Mouse (Mus musculus) mouse trophoblast stem cell (cell line): Measurements from ENCODE around the gene Carns1.

Experiments used
- in situ Hi-C, 2 experiments: fragments of 300-500 bp; cut with MseI, MboI; formaldehyde crosslinking; loops; 2 replicates in 1 of 2; 3 replicates in 1 of 2; pipeline ENCODE4 v1.15.1; 2025

The Carns1 gene

GRCm38 (mm10) chr19:4175368-4175947, at the start of gene Carns1:
Gene Carns1, minus strand, starts transcription at chr19:4175479.
- in situ Hi-C loops = no loop called here

- in situ Hi-C loops = no loop called here
Observed at GRCm38 (mm10) chr19:4222165-4222564, 46.9 kb upstream of the Carns1 start.

- in situ Hi-C loops = no loop called here
Observed at GRCm38 (mm10) chr19:4220957-4221743, 45.9 kb upstream of the Carns1 start.

- in situ Hi-C loops = no loop called here
Observed at GRCm38 (mm10) chr19:4220416-4220815, 45.1 kb upstream of the Carns1 start.

- in situ Hi-C loops = no loop called here
Observed at GRCm38 (mm10) chr19:4219943-4220342, 44.7 kb upstream of the Carns1 start.

- in situ Hi-C loops = no loop called here
Observed at GRCm38 (mm10) chr19:4218784-4219183, 43.5 kb upstream of the Carns1 start.

- in situ Hi-C loops = no loop called here
Observed at GRCm38 (mm10) chr19:4218293-4218692, 43.0 kb upstream of the Carns1 start.

- in situ Hi-C loops = no loop called here
Observed at GRCm38 (mm10) chr19:4217855-4218254, 42.6 kb upstream of the Carns1 start.

GRCm38 (mm10) chr19:4217140-4217539, 41.9 kb upstream of the Carns1 start:
- in situ Hi-C loops = no loop called here

GRCm38 (mm10) chr19:4216041-4216685, 40.9 kb upstream of the Carns1 start:
- in situ Hi-C loops = no loop called here

GRCm38 (mm10) chr19:4215451-4215840, 40.2 kb upstream of the Carns1 start:
- in situ Hi-C loops = no loop called here

GRCm38 (mm10) chr19:4214771-4215450, 39.6 kb upstream of the Carns1 start:
- in situ Hi-C loops = no loop called here

- in situ Hi-C loops = no loop called here
Observed at GRCm38 (mm10) chr19:4214071-4214770, 38.9 kb upstream of the Carns1 start, which contains the start of the genes Clcf1 and AC109138.7. Gene Clcf1, plus strand, starts transcription at chr19:4214238. Gene AC109138.7, plus strand, starts transcription at chr19:4214357.

- in situ Hi-C loops = no loop called here
Observed at GRCm38 (mm10) chr19:4213524-4213974, 38.3 kb upstream of the Carns1 start.

- in situ Hi-C loops = no loop called here
Observed at GRCm38 (mm10) chr19:4211891-4212588, 36.8 kb upstream of the Carns1 start.

- in situ Hi-C loops = loop anchor here in 1 of 2 experiments (5.0 kb wide), 1 partner anchor 34 kb away; no protein-coding TSS in a partner anchor
Observed at GRCm38 (mm10) chr19:4208563-4208962, 33.3 kb upstream of the Carns1 start.

- in situ Hi-C loops = loop anchor here in 1 of 2 experiments (5.0 kb wide), 1 partner anchor 35 kb away; no protein-coding TSS in a partner anchor
Observed at GRCm38 (mm10) chr19:4206971-4207370, 31.7 kb upstream of the Carns1 start.

GRCm38 (mm10) chr19:4204889-4205288, 29.6 kb upstream of the Carns1 start:
- in situ Hi-C loops = loop anchor here in 1 of 2 experiments (5.0 kb wide), 1 partner anchor 37 kb away; no protein-coding TSS in a partner anchor

- in situ Hi-C loops = no loop called here
Observed at GRCm38 (mm10) chr19:4203604-4204326, 28.5 kb upstream of the Carns1 start.

GRCm38 (mm10) chr19:4203148-4203547, 27.9 kb upstream of the Carns1 start:
- in situ Hi-C loops = no loop called here
